34 mouse cellular contexts compared by ENCODE assay signal in genomic region chr1:62201686-62202257, GRCm38 (mm10).
"Had no signal": no experiment of that assay in that cellular context is flagged by ENCODE, and none has a peak within 500 bp of the region (broad histone marks: within the 10 kb centered on the region; RNA-seq: fewer than 3 reads in every experiment).

No protein-coding gene starts in this region.

- ATAC-seq: hindbrain, postnatal 0 days; intestine, embryonic 15.5 days; intestine, embryonic 16.5 days; intestine, postnatal 0 days had no signal

- H3K9ac ChIP-seq: heart, embryonic 12.5 days; heart, embryonic 13.5 days; heart, embryonic 15.5 days; hindbrain, embryonic 12.5 days; hindbrain, embryonic 13.5 days; hindbrain, embryonic 14.5 days; hindbrain, embryonic 15.5 days; intestine, embryonic 15.5 days; kidney, embryonic 15.5 days had no signal

- DNase-seq: heart, postnatal 10 days; heart, postnatal 14 days; heart, postnatal 36 days; heart, postnatal 4 days; kidney, adult 11 months; kidney, adult 18-20 months; kidney, adult 2 months; kidney, adult 8-10 months; kidney, adult 9 months; kidney, postnatal 10 days; kidney, postnatal 14 days; kidney, postnatal 25 days; kidney, postnatal 36 days; kidney, postnatal 4 days; layer of hippocampus, adult 9-11 months; layer of hippocampus, postnatal 36 days had no signal

- H3K36me3 ChIP-seq: heart, embryonic 10.5 days; heart, embryonic 12.5 days; heart, embryonic 13.5 days; heart, embryonic 15.5 days; hindbrain, embryonic 10.5 days; hindbrain, embryonic 12.5 days; hindbrain, embryonic 13.5 days; hindbrain, embryonic 15.5 days; intestine, embryonic 15.5 days; kidney, embryonic 15.5 days had no signal

- H3K9me3 ChIP-seq: heart, embryonic 10.5 days; heart, embryonic 12.5 days; heart, embryonic 13.5 days; heart, embryonic 15.5 days; hindbrain, embryonic 10.5 days; hindbrain, embryonic 12.5 days; hindbrain, embryonic 13.5 days; hindbrain, embryonic 15.5 days; intestine, embryonic 15.5 days; kidney, embryonic 15.5 days had no signal

- H3K4me1 ChIP-seq: heart, embryonic 10.5 days; heart, embryonic 12.5 days; heart, embryonic 15.5 days; hindbrain, embryonic 15.5 days; intestine, embryonic 15.5 days; kidney, embryonic 15.5 days had no signal

- H3K27ac ChIP-seq: heart, embryonic 10.5 days; heart, embryonic 13.5 days; heart, embryonic 15.5 days; hindbrain, embryonic 10.5 days; hindbrain, embryonic 12.5 days; hindbrain, embryonic 13.5 days; hindbrain, embryonic 14.5 days; hindbrain, embryonic 15.5 days; hindbrain, postnatal 0 days; intestine, embryonic 15.5 days; kidney, embryonic 15.5 days; kidney, postnatal 0 days; layer of hippocampus, adult 2 months; left cerebral cortex, adult 2 months had no signal

- H3K27me3 ChIP-seq: heart, embryonic 12.5 days; heart, embryonic 13.5 days; heart, embryonic 15.5 days; hindbrain, embryonic 12.5 days; hindbrain, embryonic 13.5 days; hindbrain, embryonic 15.5 days; intestine, embryonic 15.5 days; kidney, embryonic 15.5 days had no signal

- H3K4me2 ChIP-seq: heart, embryonic 11.5 days; heart, embryonic 12.5 days; heart, embryonic 13.5 days; heart, embryonic 15.5 days; hindbrain, embryonic 12.5 days; hindbrain, embryonic 13.5 days; hindbrain, embryonic 14.5 days; hindbrain, embryonic 15.5 days; intestine, embryonic 15.5 days; kidney, embryonic 15.5 days had no signal

- H3K4me3 ChIP-seq: heart, embryonic 10.5 days; heart, embryonic 12.5 days; heart, embryonic 13.5 days; heart, embryonic 15.5 days; hindbrain, embryonic 10.5 days; hindbrain, embryonic 12.5 days; hindbrain, embryonic 13.5 days; hindbrain, embryonic 15.5 days; intestine, embryonic 15.5 days; kidney, embryonic 15.5 days; layer of hippocampus, adult 2 months; left cerebral cortex, adult 2 months had no signal
